Mouse (Mus musculus) cortical plate, adult 2 months (tissue): ENCODE results near the gene Aknad1. TPM values are rescaled to one million over a fixed set of nuclear protein-coding genes. Genes with fewer than 3 reads are reported as not detected.

ENCODE experiments used
- H3K27ac ChIP-seq: fragments of 200-500 bp; 2 replicates; pipeline ENCODE4 v1.5.1; 2012; ENCODE audit warnings: low read length, control low read depth, inconsistent platforms; ENCODE audit not compliant: insufficient read depth
- H3K4me1 ChIP-seq: fragments of 200-500 bp; 2 replicates; pipeline ENCODE4 v1.6.1; 2011; ENCODE audit warnings: low read length; ENCODE audit not compliant: control insufficient read depth, insufficient read depth
- H3K4me3 ChIP-seq: fragments of 200-500 bp; 2 replicates; pipeline ENCODE4 v1.5.1; 2011; ENCODE audit warnings: mild to moderate bottlenecking, low read length, control low read depth; ENCODE audit not compliant: insufficient read depth
- CTCF ChIP-seq: fragments of 200-500 bp; IDR thresholded peaks from 2 replicates; pipeline ENCODE4 v1.5.1; 2011; ENCODE audit warnings: mild to moderate bottlenecking, control low read depth, low read length; ENCODE audit not compliant: insufficient read depth; ENCODE audit errors: extremely low read depth
- POLR2A ChIP-seq: fragments of 200-500 bp; IDR thresholded peaks from 2 replicates; pipeline ENCODE4 v1.6.1; 2011; ENCODE audit warnings: mild to moderate bottlenecking, low read length, control low read depth; ENCODE audit not compliant: insufficient read depth; ENCODE audit errors: extremely low read depth
- polyA plus RNA-seq: library from polyadenylated mRNA; depleted of rRNA; stranded (reverse); fragments of >200 nt; gene quantifications from 2 replicates; pipeline ENCODE4 v1.2.3, GENCODE M21; 2012

Aknad1 gene
- polyA plus RNA-seq, 1 experiment = 0.02 TPM

- Histone ChIP-seq H3K4me1 (peaks cover 5% of the 10 kb centered on the region; the same call in 1 of the 2 replicates), H3K4me3 (no peak overlapping the region), H3K27ac (no peak overlapping the region)
- TF ChIP-seq POLR2A (no peak), CTCF (no peak)
Measured at GRCm38 (mm10) chr3:108778761-108779540, 39.5 kb downstream of the Aknad1 start.

- H3K27ac ChIP-seq = no peak overlapping the region
- H3K4me1 ChIP-seq = peaks cover 5% of the 10 kb centered on the region; the same call in 1 of the 2 replicates
Measured at GRCm38 (mm10) chr3:108781238-108781883, 41.9 kb downstream of the Aknad1 start.

GRCm38 (mm10) chr3:108781884-108782270 lies 42.4 kb downstream of the Aknad1 start:
- TF ChIP-seq CTCF = no peak
- Histone ChIP-seq H3K4me1 (peaks cover 5% of the 10 kb centered on the region; the same call in 1 of the 2 replicates), H3K4me3 (no peak overlapping the region), H3K27ac (no peak overlapping the region)

More at GRCm38 (mm10) chr3:108781238-108781883, 41.9 kb downstream of the Aknad1 start:
- no peak overlapping the region for H3K4me3 ChIP-seq
- no peak for TF ChIP-seq POLR2A
- TF ChIP-seq CTCF = no peak

- H3K4me3 ChIP-seq = no peak overlapping the region
- no peak overlapping the region for H3K27ac ChIP-seq
- H3K4me1 ChIP-seq = peaks cover 5% of the 10 kb centered on the region; the same call in 1 of the 2 replicates
- TF ChIP-seq POLR2A (no peak), CTCF (no peak)
Measured at GRCm38 (mm10) chr3:108782364-108782895, 43.0 kb downstream of the Aknad1 start.

- TF ChIP-seq POLR2A (no peak), CTCF (no peak)
- Histone ChIP-seq H3K27ac (no peak overlapping the region), H3K4me1 (peaks cover under 1% of the 10 kb centered on the region; the same call in 1 of the 2 replicates), H3K4me3 (no peak overlapping the region)
Measured at GRCm38 (mm10) chr3:108786520-108786919, 47.1 kb downstream of the Aknad1 start.

- no peak overlapping the region for H3K4me3 ChIP-seq
- TF ChIP-seq POLR2A (no peak), CTCF (no peak)
- no peak overlapping the region for H3K27ac ChIP-seq
- peaks cover 4% of the 10 kb centered on the region for H3K4me1 ChIP-seq
Measured at GRCm38 (mm10) chr3:108787754-108788454, 48.4 kb downstream of the Aknad1 start.

GRCm38 (mm10) chr3:108788455-108788794 lies 49.0 kb downstream of the Aknad1 start:
- H3K4me3 ChIP-seq = no peak overlapping the region
- TF ChIP-seq POLR2A = no peak
- no peak for TF ChIP-seq CTCF

GRCm38 (mm10) chr3:108789299-108789698 lies 49.8 kb downstream of the Aknad1 start:
- Histone ChIP-seq H3K4me1 (peaks cover 4% of the 10 kb centered on the region), H3K4me3 (no peak overlapping the region), H3K27ac (no peak overlapping the region)
- no peak for TF ChIP-seq CTCF
- TF ChIP-seq POLR2A = no peak

More at GRCm38 (mm10) chr3:108788455-108788794, 49.0 kb downstream of the Aknad1 start:
- Histone ChIP-seq H3K27ac (no peak overlapping the region), H3K4me1 (peaks cover 4% of the 10 kb centered on the region)

- TF ChIP-seq CTCF = no peak
- no peak for TF ChIP-seq POLR2A
Measured at GRCm38 (mm10) chr3:108790499-108790898, 51.0 kb downstream of the Aknad1 start.

More at GRCm38 (mm10) chr3:108790499-108790898, 51.0 kb downstream of the Aknad1 start:
- Histone ChIP-seq H3K4me3 (no peak overlapping the region), H3K4me1 (peaks cover 4% of the 10 kb centered on the region), H3K27ac (no peak overlapping the region)
